Mouse (Mus musculus): ENCODE measurements around the gene Amigo3.

- no peak for TF ChIP-seq CTCF (IDR thresholded peaks at IDR 0.05; ENCODE audit: low read depth, low read length)
- no peak for TF ChIP-seq POLR2AphosphoS5 (IDR thresholded peaks at IDR 0.05; ENCODE audit: insufficient replicate concordance, low read depth, low read length)
- no peak for TF ChIP-seq GATA1 (IDR thresholded peaks at IDR 0.05; ENCODE audit: borderline replicate concordance, low read length)
- no peak for TF ChIP-seq TAL1 (conservative IDR thresholded peaks at IDR 0.05; ENCODE audit: low read depth, low read length)
These were observed 26.4 kb upstream of the Amigo3 start for GRCm38 (mm10) chr9:108026584-108026983.

All from G1E (cell line).